Mouse (Mus musculus): ENCODE measurements around the gene Tmem205. TPM values are rescaled to one million over a fixed set of nuclear protein-coding genes. Genes with fewer than 3 reads are reported as not detected.

The Tmem205 gene
- 3.3 TPM for polyA plus RNA-seq (2015; fragmentation: Illumina TruSeq; extraction: RNeasy Lipid Tissue Mini Kit (QIAGEN cat#74804); ENCODE audit: insufficient read depth, low replicate concordance)

DNA sequence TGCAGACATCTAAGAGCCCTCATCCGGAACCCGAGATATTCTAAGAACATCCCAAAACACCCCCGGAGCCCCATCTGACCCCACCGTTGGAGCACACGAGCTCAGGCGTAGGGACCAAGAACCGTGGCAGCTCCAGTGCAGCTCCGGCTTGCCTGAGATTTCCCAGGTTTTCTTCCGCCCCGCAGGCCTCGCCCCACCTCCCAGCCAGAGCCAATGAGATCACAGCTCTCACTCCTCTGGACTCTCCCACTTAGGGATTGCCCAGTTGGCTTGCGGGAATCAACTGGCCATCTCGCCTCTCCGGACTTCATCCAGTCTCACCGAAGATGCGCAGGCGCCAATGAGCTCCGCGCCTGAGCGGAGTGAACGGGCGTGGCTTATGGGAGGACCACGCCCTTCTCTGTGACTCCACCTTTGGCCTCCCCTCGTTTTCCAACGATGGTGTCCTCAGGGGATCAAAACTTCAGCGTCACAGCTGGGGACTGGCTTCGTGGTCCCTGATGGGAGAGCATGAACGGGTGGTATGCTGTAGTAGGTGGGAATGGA, at the start of gene Tmem205, which contains the start of gene Ccdc159:
Gene Tmem205 (minus strand): TSS at position 349 of the 546 bp plus-strand sequence.
Gene Ccdc159 (plus strand): TSS at position 264 of the 546 bp plus-strand sequence.

DNA sequence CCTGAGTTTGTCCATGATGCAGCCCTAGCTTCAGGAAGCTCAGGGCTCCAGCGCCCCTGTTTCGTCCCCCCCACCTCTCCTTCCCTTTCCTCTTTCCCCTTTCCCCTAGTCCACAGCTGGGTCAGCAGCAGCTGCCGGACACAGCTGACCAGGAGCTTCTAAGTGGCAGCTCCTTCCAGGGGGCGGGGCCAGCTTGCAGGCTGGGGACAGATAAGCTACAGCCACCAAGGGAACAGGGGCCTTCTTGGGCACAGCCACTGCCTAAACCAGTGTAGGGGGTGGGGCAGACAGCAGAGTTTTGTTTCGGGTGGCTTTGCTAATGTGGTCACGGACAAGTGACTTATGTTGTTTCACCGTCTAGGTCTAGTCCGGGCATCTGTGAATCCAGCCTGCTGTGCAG, 36.1 kb upstream of the Tmem205 start, which contains the start of gene Epor:
Gene Epor (minus strand): TSS at position 90 of the 400 bp plus-strand sequence.

DNA sequence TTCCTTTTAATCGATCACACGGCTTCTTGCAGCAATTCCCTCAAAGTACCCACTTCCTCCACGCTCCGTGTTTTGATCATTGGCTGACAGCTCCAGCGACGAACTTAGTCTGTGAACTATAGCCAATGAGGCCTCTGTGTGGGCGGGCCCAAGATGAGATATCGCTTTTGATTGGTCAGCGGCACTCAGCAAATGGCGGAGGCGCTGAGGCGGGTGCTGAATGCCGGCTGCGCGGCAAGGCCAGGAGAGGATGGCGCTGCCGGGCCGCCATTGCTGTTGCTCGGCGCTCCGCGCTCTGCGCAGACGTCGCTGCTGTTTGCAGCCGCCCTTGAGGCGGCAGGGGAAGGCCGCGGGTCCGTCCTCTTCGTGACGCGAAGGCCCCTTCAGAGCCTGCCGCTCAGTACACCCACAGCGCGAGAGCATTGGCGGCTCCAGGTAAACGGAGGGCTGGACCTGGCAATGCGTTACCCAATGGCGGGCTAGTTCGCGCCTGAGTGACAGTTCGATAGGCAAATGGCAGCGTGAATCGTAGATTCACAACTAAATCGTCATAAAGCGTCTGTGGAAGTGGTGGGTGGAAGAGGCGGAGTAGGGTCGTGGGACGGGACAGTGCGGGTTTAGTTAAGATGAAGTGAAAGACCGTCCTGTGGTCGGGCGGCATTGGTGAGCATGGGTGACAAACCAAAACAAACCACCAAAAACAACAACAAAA, 28.4 kb upstream of the Tmem205 start, which contains the start of gene Swsap1:
Gene Swsap1 (plus strand): TSS at position 186 of the 712 bp plus-strand sequence.

DNA sequence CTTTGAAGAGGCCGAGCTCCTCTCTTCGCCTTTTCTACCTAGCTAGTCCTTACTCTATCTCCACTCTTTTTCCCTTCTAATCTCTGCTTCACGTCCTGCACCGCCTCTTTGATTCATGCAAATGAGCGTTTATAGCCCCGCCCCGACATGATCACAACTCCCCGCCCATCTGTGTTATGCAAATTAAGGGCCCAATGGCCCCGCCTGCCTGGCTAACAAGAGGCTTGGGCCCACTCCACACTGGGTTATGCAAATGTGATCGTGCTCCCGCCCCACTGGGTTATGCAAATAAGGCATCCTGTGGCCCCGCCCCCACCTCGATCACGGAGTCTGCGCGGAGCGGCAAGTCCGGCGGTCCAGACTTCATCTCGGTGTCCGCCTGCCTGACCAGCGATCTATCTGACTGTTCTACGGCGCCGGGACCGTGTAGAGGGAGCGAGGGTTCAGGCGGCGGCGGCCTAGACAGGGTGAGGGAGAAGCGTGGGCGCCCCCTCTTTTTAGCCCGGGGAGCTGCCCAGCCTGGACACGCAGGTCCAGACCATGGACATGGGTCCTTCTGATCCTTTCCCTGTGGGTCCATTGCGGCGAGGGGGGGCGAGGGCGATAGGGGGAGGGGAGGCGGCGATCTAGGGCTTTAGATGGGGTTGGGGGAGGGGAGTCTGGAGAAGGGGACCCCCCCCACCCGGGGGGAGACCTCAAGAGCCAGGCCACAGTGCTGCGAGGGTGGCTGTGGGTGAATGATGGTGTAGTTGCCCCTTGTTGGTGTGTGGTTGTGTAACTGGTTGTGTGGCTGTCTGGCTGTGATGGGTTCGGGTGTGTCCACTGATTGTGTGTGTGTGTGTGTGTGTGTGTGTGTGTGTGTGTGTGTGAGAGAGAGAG, 9.6 kb upstream of the Tmem205 start, which contains the start of gene Plppr2:
Gene Plppr2 (plus strand): TSS at position 342 of the 879 bp plus-strand sequence.

DNA sequence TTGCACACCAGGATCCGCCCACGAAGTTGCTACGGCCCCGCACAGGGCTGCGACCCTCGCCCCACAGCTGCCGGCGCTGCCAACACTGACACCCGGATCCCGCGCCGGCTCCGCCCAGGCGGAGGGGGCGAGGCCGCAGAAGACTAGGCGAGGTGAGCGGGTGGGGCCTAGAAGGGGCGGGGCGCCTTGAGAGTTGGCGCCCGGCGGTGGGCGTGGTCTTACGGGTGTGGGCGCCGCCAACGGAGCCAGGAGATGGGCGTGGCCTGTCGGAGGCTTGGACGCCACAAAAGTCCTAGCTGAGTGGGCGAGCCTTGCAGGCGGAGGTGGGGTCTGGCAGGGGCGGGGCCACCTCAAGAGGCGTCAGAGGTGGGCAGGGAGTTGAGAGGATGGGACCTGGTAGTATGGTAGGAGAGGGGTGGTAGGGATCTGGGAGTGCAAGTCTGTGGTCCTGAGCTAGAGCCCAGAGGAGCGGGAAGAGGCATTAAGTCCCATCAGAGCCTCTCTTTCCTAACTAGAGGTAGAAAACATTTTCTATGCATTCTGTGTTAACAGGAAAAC, 9.2 kb downstream of the Tmem205 start, which contains the start of gene Rab3d:
Gene Rab3d (minus strand): TSS at position 158 of the 558 bp plus-strand sequence.

Other genes starting within 250 kb of the Tmem205 start
- 17.3 TPM for gene Ldlr, start 204.1 kb downstream of the Tmem205 start, polyA plus RNA-seq (2015; fragmentation: Illumina TruSeq; extraction: RNeasy Lipid Tissue Mini Kit (QIAGEN cat#74804); ENCODE audit: insufficient read depth, low replicate concordance)
- 6.4 TPM for gene Spc24, start 167.3 kb downstream of the Tmem205 start, polyA plus RNA-seq (2015; fragmentation: Illumina TruSeq; extraction: RNeasy Lipid Tissue Mini Kit (QIAGEN cat#74804); ENCODE audit: insufficient read depth, low replicate concordance)
- 9.1 TPM for gene Kank2, start 128.8 kb downstream of the Tmem205 start, polyA plus RNA-seq (2015; fragmentation: Illumina TruSeq; extraction: RNeasy Lipid Tissue Mini Kit (QIAGEN cat#74804); ENCODE audit: insufficient read depth, low replicate concordance)
- not detected for gene Angptl8, start 92.0 kb downstream of the Tmem205 start, polyA plus RNA-seq (2015; fragmentation: Illumina TruSeq; extraction: RNeasy Lipid Tissue Mini Kit (QIAGEN cat#74804); ENCODE audit: insufficient read depth, low replicate concordance)
- 14.7 TPM for gene Dock6, start 74.9 kb downstream of the Tmem205 start, polyA plus RNA-seq (2015; fragmentation: Illumina TruSeq; extraction: RNeasy Lipid Tissue Mini Kit (QIAGEN cat#74804); ENCODE audit: insufficient read depth, low replicate concordance)
- 7.7 TPM for gene Rab3d, start 9.4 kb downstream of the Tmem205 start, polyA plus RNA-seq (2015; fragmentation: Illumina TruSeq; extraction: RNeasy Lipid Tissue Mini Kit (QIAGEN cat#74804); ENCODE audit: insufficient read depth, low replicate concordance)
- gene Ccdc159, start 85 bp downstream of the Tmem205 start, polyA plus RNA-seq (2015; fragmentation: Illumina TruSeq; extraction: RNeasy Lipid Tissue Mini Kit (QIAGEN cat#74804); ENCODE audit: insufficient read depth, low replicate concordance) = 0.79 TPM
- gene Plppr2, start 9.5 kb upstream of the Tmem205 start, polyA plus RNA-seq (2015; fragmentation: Illumina TruSeq; extraction: RNeasy Lipid Tissue Mini Kit (QIAGEN cat#74804); ENCODE audit: insufficient read depth, low replicate concordance) = 0.70 TPM
- gene Swsap1, start 28.2 kb upstream of the Tmem205 start, polyA plus RNA-seq (2015; fragmentation: Illumina TruSeq; extraction: RNeasy Lipid Tissue Mini Kit (QIAGEN cat#74804); ENCODE audit: insufficient read depth, low replicate concordance) = 10.0 TPM
- 2.1 TPM for gene Epor, start 36.0 kb upstream of the Tmem205 start, polyA plus RNA-seq (2015; fragmentation: Illumina TruSeq; extraction: RNeasy Lipid Tissue Mini Kit (QIAGEN cat#74804); ENCODE audit: insufficient read depth, low replicate concordance)
- 2.1 TPM for gene Rgl3, start 61.9 kb upstream of the Tmem205 start, polyA plus RNA-seq (2015; fragmentation: Illumina TruSeq; extraction: RNeasy Lipid Tissue Mini Kit (QIAGEN cat#74804); ENCODE audit: insufficient read depth, low replicate concordance)
- gene Ccdc151, start 75.1 kb upstream of the Tmem205 start, polyA plus RNA-seq (2015; fragmentation: Illumina TruSeq; extraction: RNeasy Lipid Tissue Mini Kit (QIAGEN cat#74804); ENCODE audit: insufficient read depth, low replicate concordance) = not detected
- 29.0 TPM for gene Prkcsh, start 75.2 kb upstream of the Tmem205 start, polyA plus RNA-seq (2015; fragmentation: Illumina TruSeq; extraction: RNeasy Lipid Tissue Mini Kit (QIAGEN cat#74804); ENCODE audit: insufficient read depth, low replicate concordance)
- not detected for gene Elavl3, start 124.5 kb upstream of the Tmem205 start, polyA plus RNA-seq (2015; fragmentation: Illumina TruSeq; extraction: RNeasy Lipid Tissue Mini Kit (QIAGEN cat#74804); ENCODE audit: insufficient read depth, low replicate concordance)
- not detected for gene Gm49318, start 143.7 kb upstream of the Tmem205 start, polyA plus RNA-seq (2015; fragmentation: Illumina TruSeq; extraction: RNeasy Lipid Tissue Mini Kit (QIAGEN cat#74804); ENCODE audit: insufficient read depth, low replicate concordance)
- gene Zfp653, start 143.8 kb upstream of the Tmem205 start, polyA plus RNA-seq (2015; fragmentation: Illumina TruSeq; extraction: RNeasy Lipid Tissue Mini Kit (QIAGEN cat#74804); ENCODE audit: insufficient read depth, low replicate concordance) = 5.6 TPM
- gene Ecsit, start 157.9 kb upstream of the Tmem205 start, polyA plus RNA-seq (2015; fragmentation: Illumina TruSeq; extraction: RNeasy Lipid Tissue Mini Kit (QIAGEN cat#74804); ENCODE audit: insufficient read depth, low replicate concordance) = 12.2 TPM
- gene Cnn1, start 171.7 kb upstream of the Tmem205 start, polyA plus RNA-seq (2015; fragmentation: Illumina TruSeq; extraction: RNeasy Lipid Tissue Mini Kit (QIAGEN cat#74804); ENCODE audit: insufficient read depth, low replicate concordance) = 12.6 TPM
- 40.6 TPM for gene Elof1, start 189.6 kb upstream of the Tmem205 start, polyA plus RNA-seq (2015; fragmentation: Illumina TruSeq; extraction: RNeasy Lipid Tissue Mini Kit (QIAGEN cat#74804); ENCODE audit: insufficient read depth, low replicate concordance)
- gene Acp5, start 208.2 kb upstream of the Tmem205 start, polyA plus RNA-seq (2015; fragmentation: Illumina TruSeq; extraction: RNeasy Lipid Tissue Mini Kit (QIAGEN cat#74804); ENCODE audit: insufficient read depth, low replicate concordance) = 117 TPM
- gene Pigyl, start 229.3 kb upstream of the Tmem205 start, polyA plus RNA-seq (2015; fragmentation: Illumina TruSeq; extraction: RNeasy Lipid Tissue Mini Kit (QIAGEN cat#74804); ENCODE audit: insufficient read depth, low replicate concordance) = 7.4 TPM